Mouse (Mus musculus) liver, adult 2 months (tissue): Measurements from ENCODE around the gene Pde8a.
A peak's percentile ranks its signal among the peaks of the same experiment; 100 is the strongest.

Experiments used
- CTCF ChIP-seq: fragments of 200-500 bp; IDR thresholded peaks from 2 replicates; pipeline ENCODE4 v1.5.1; 2011; ENCODE audit warnings: low read depth, low read length, control low read depth
- POLR2A ChIP-seq: fragments of 200-500 bp; IDR thresholded peaks from 2 replicates; pipeline ENCODE4 v1.6.1; 2011; ENCODE audit warnings: low read length, control low read depth; ENCODE audit not compliant: insufficient read depth; ENCODE audit errors: extremely low read depth

GRCm38 (mm10) chr7:81219321-81219720 is 5.9 kb downstream of the Pde8a start:
- peak; percentile 20 for TF ChIP-seq CTCF
- no peak for TF ChIP-seq POLR2A
